Mouse (Mus musculus): ENCODE results near the gene Zfp442.

- TF ChIP-seq POLR2A (IDR thresholded peaks at IDR 0.05; ENCODE audit: borderline replicate concordance, low read depth, low read length): no peak
- no peak for TF ChIP-seq CTCF (IDR thresholded peaks at IDR 0.05; ENCODE audit: low read depth, low read length)
Measured at GRCm38 (mm10) chr2:150493031-150493430, 41.7 kb upstream of the Zfp442 start.
